ENCODE assay signal across 15 mouse cellular contexts in genomic region chr1:126992441-126992840, GRCm38 (mm10).
DNase-seq lines count a peak whose midpoint lies in the region.
"Had no signal": no experiment of that assay in that cellular context is flagged by ENCODE, and none has a peak within 500 bp of the region (broad histone marks: within the 10 kb centered on the region; RNA-seq: fewer than 3 reads in every experiment).

No protein-coding gene starts in this region.

- no peaks in the 10 kb centered on the region for H3K27me3 ChIP-seq in heart, embryonic 10.5 days (ENCODE audit: insufficient read depth, poor library complexity, severe bottlenecking)
- H3K27me3 ChIP-seq: intestine, embryonic 15.5 days had no signal

- H3K36me3 ChIP-seq in heart, embryonic 10.5 days = no peaks in the 10 kb centered on the region
- H3K36me3 ChIP-seq: intestine, embryonic 15.5 days had no signal

- DNase-seq in cerebellum, postnatal 10 days = peak; percentile 79 to 88
- no peak for DNase-seq in cerebellum, adult 11 months
- peak; percentile 9 to 19 for DNase-seq in heart, postnatal 14 days
- DNase-seq in heart, embryonic 10.5 days (ENCODE audit: low spot score) = no peak
- peak; percentile 25 for DNase-seq in retina, embryonic 14.5 days (ENCODE audit: low spot score)
- no peak for DNase-seq in retina, postnatal 1 day
- DNase-seq in urinary bladder, postnatal 25 days (ENCODE audit: low spot score) = no peak
- no peak for DNase-seq in adrenal gland, postnatal 25 days
- DNase-seq: cerebellum, adult 18-20 months; gastrocnemius, postnatal 10 days; kidney, postnatal 25 days; lung, adult 18-20 months; thymus, postnatal 14 days had no signal

- H3K4me3 ChIP-seq in heart, embryonic 10.5 days = no peak overlapping the region
- H3K4me3 ChIP-seq: intestine, embryonic 15.5 days had no signal

- intact Hi-C loops in heart, postnatal 14 days (cut with DNase I) = loop anchor here (2.0 to 5.0 kb wide), 3 partner anchors 62 to 1386 kb away; no protein-coding TSS in a partner anchor

- WGBS in heart, embryonic 10.5 days = 67% methylated on average over 4 of the region's 4 CpGs

- H3K9me3 ChIP-seq in heart, embryonic 10.5 days = no peaks in the 10 kb centered on the region
- H3K9me3 ChIP-seq: intestine, embryonic 15.5 days had no signal

- no peaks in the 10 kb centered on the region for H3K4me1 ChIP-seq in heart, embryonic 10.5 days
- H3K4me1 ChIP-seq: intestine, embryonic 15.5 days had no signal

- no peak overlapping the region for H3K27ac ChIP-seq in heart, embryonic 10.5 days
- H3K27ac ChIP-seq: intestine, embryonic 15.5 days; macrophage had no signal

Comparison
In these comparisons a context has a peak if more than half of its experiments do, and no peak if none do; other contexts are left out.
1. DNase-seq: peak in cerebellum, postnatal 10 days (2 of 2), heart, postnatal 14 days (2 of 2) and retina, embryonic 14.5 days (single experiment); none in cerebellum, adult 11 months (single experiment), heart, embryonic 10.5 days (single experiment), retina, postnatal 1 day (single experiment), urinary bladder, postnatal 25 days (single experiment) and adrenal gland, postnatal 25 days (single experiment).